Mouse (Mus musculus) erythroid progenitor cell, adult 5-6 weeks (primary cell): ENCODE measurements around the gene Wnt10b. TPM values are rescaled to one million over a fixed set of nuclear protein-coding genes. Genes with fewer than 3 reads are reported as not detected.

ENCODE experiments used
- ATAC-seq: replicated peaks from 2 replicates; pipeline ENCODE4 v1.8.0; 2016; ENCODE audit warnings: moderate number of reproducible peaks, mild to moderate bottlenecking, moderate TSS enrichment, inconsistent platforms; ENCODE audit not compliant: poor library complexity, low FRiP score, severe bottlenecking
- total RNA-seq, 2 experiments: library from RNA; stranded (forward) in 1 of 2; stranded (reverse) in 1 of 2; fragments of 150-400 nt in 1 of 2; fragments of 186-747, 209-891 nt in 1 of 2; gene quantifications; 2 replicates each; pipeline versions ENCODE4 v1.2.3 to v1.2.4; 2015 to 2017; ENCODE audit warnings: low replicate concordance in 2 of 2

Gene Wnt10b
- total RNA-seq, 2 experiments from 2014 or later, result not detected

DNA sequence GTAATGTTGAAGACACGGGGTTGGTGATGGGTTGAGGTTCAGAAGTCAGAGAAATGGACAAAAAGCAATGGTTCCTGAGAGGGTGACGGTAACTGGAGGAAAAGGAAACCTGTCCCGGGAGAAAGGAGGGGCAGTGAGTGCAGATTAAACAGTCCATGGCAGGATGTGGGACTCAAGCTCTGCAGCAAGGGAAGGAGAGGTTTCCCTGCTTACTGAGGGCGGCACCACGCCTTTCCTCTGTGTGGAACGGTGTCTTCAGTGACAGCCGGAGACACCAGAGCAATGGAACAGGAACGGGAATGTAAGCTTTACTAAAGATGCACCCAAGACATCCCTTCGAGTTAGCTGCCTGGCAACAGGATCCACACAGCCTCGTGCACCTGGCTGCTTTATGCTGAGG is 41.4 kb downstream of the Wnt10b start:
- ATAC-seq, result no peak

- ATAC-seq, result no peak
Observed at GRCm38 (mm10) chr15:98733976-98734566, 43.9 kb downstream of the Wnt10b start.

DNA sequence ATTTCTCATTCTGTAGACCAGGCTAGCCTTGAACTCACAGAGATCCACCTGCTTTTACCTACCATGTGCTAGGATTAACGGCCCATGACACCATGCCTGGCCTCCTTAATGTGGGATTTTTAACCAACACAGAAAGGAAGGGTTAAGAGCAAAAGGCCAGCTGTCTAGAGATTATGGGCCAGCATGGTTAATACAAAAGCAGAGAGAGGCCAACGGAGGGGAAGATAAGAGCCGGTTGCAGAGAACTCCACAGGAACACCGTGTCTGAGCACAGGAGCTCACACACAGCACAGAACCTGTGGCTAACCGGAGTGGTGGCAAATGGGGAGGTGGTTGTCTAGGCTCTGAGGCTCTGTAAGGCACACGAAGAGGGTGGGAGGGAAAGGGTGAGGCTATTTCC is 44.6 kb downstream of the Wnt10b start:
- ATAC-seq, result no peak

GRCm38 (mm10) chr15:98732006-98732531 is 45.9 kb downstream of the Wnt10b start:
- ATAC-seq, result no peak

DNA sequence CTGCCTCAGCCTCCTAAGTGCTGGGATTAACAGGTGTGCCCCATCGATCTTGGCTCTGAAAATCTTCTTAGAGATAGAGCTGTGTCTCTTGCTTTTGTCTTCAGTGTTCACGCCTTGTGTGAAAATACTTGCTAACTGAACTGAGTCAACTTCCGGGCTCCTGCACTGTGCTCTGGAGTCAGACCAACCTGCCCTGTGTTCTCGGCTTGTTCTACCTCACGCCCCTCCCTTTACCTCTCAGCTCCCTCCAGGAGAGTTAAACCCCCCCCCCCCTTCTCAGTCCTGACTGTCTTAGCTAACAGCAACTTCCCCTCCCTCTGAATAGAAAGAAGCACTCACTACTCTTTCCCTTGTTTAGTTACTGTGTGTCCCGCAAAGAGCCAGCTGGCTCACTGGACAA is 47.2 kb downstream of the Wnt10b start:
- ATAC-seq, result no peak

GRCm38 (mm10) chr15:98729791-98730545 is 48.0 kb downstream of the Wnt10b start:
- ATAC-seq, result no peak

DNA sequence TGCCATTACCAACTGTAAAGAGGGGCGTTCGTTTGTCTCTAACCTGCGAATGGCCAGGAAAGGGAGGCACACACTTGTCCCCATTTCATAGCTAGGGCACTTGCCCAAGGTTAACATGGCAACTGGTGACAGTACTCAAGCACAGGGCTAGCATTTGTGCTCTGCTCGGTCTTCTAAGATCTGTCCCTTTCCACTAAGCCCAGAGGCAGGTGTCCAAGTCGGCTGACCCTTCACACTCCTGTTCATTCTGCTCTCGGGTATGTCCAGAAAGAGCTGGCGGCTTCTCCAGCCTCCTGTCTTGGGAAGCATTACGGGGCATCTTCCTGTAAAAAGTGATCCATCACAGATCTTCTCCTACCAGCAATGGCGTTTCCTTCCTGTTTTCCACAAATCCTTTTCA is 49.6 kb downstream of the Wnt10b start:
- ATAC-seq, result no peak

GRCm38 (mm10) chr15:98727443-98728321 is 50.3 kb downstream of the Wnt10b start, which contains the start of gene Fkbp11:
Fkbp11 (minus strand) TSS chr15:98728198.
- no peak; the same call in 1 of the 2 replicates for ATAC-seq

GRCm38 (mm10) chr15:98726746-98727145 is 51.2 kb downstream of the Wnt10b start:
- no peak for ATAC-seq

DNA sequence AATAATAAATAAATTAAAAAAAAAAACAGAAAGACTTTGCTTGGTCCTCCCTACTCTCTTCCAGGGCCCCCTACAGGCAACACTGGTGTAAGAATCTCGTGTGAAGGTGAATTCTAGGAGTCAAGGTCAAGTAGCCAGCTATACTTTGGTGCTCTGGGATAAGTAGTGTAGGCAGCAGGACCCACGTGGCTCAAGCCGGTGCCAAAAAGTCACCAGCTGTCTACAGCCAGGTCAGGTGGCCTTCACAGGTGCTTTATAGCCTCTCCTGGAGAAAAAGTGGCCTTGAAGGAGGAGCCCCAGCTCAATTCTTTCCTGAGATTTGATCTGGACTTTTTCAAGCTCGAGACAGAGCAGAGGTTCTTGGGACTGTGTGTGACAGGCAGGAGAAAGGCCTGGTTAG is 51.9 kb downstream of the Wnt10b start:
- no peak for ATAC-seq

DNA sequence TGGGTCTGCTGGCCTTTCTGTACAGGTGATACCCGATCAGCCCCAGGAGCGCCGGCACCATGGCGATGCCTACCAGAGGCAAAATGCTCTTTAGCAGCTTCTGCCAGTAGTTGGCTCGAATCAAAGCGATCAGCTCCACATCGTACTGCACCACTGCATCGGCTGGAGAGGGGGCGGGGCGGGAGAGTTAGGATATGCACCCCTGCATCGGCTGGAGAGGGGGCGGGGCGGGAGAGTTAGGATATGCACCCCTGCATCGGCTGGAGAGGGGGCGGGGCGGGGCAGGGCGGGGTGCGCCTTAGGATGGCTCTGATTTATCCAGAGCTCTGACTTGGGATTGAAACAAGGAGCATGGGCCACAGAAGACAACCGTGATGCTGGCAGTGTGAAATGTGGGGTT is 53.5 kb downstream of the Wnt10b start:
- no peak for ATAC-seq

GRCm38 (mm10) chr15:98722854-98723253 is 55.1 kb downstream of the Wnt10b start:
- no peak for ATAC-seq

DNA sequence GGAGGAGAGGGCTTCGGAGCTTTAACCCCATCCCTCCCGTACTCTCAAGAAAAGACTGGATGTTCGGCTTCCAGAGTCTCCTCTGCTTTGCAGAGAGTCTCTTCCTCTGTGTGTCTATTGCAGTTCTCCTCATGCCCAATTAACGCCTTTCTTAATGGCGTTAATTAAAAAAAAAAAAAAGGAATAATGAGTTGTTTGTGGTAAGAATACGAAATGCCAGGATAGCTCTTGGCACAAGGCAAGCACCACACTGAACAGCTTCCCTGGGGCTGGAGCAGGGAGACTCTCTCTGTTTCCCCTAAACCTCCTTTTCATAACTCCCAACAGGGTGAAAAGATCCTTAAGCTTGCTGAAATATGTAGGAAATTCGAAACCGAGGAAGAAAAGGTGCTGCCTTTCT is 55.8 kb downstream of the Wnt10b start:
- no peak for ATAC-seq

Other genes with a start within 250 kb of the Wnt10b start
- 15.5 and 19.7 TPM in 2 replicates for gene Kansl2, start 243.9 kb downstream of the Wnt10b start, total RNA-seq (2015; ENCODE audit: low replicate concordance)
- gene Kansl2, start 243.9 kb downstream of the Wnt10b start, total RNA-seq (2017; ENCODE audit: low replicate concordance), result 11.5 and 18.0 TPM in 2 replicates
- gene Ccnt1, start 207.2 kb downstream of the Wnt10b start, total RNA-seq (2015; ENCODE audit: low replicate concordance), result 80.0 and 121 TPM in 2 replicates
- 72.0 and 75.4 TPM in 2 replicates for gene Ccnt1, start 207.2 kb downstream of the Wnt10b start, total RNA-seq (2017; ENCODE audit: low replicate concordance)
- gene 4930415O20Rik, start 207.1 kb downstream of the Wnt10b start, total RNA-seq (2015; ENCODE audit: low replicate concordance), result not detected in 2 replicates
- not detected in 2 replicates for gene 4930415O20Rik, start 207.1 kb downstream of the Wnt10b start, total RNA-seq (2017; ENCODE audit: low replicate concordance)
- gene Adcy6, start 168.1 kb downstream of the Wnt10b start, total RNA-seq (2015; ENCODE audit: low replicate concordance), result 62.3 and 81.3 TPM in 2 replicates
- 133 and 140 TPM in 2 replicates for gene Adcy6, start 168.1 kb downstream of the Wnt10b start, total RNA-seq (2017; ENCODE audit: low replicate concordance)
- not detected in 2 replicates for gene Cacnb3, start 147.3 kb downstream of the Wnt10b start, total RNA-seq (2015; ENCODE audit: low replicate concordance)
- gene Cacnb3, start 147.3 kb downstream of the Wnt10b start, total RNA-seq (2017; ENCODE audit: low replicate concordance), result 0.77 TPM in 1 of 2 replicates, not detected in the other
- gene Ddx23, start 115.3 kb downstream of the Wnt10b start, total RNA-seq (2015; ENCODE audit: low replicate concordance), result 24.5 and 26.0 TPM in 2 replicates
- 49.9 and 91.9 TPM in 2 replicates for gene Ddx23, start 115.3 kb downstream of the Wnt10b start, total RNA-seq (2017; ENCODE audit: low replicate concordance)
- gene Rnd1, start 100.7 kb downstream of the Wnt10b start, total RNA-seq (2015; ENCODE audit: low replicate concordance), result 0.36 TPM in 1 of 2 replicates, not detected in the other
- not detected in 2 replicates for gene Rnd1, start 100.7 kb downstream of the Wnt10b start, total RNA-seq (2017; ENCODE audit: low replicate concordance)
- not detected in 2 replicates for gene Ccdc65, start 69.9 kb downstream of the Wnt10b start, total RNA-seq (2015; ENCODE audit: low replicate concordance)
- gene Ccdc65, start 69.9 kb downstream of the Wnt10b start, total RNA-seq (2017; ENCODE audit: low replicate concordance), result not detected in 2 replicates
- gene Fkbp11, start 50.0 kb downstream of the Wnt10b start, total RNA-seq (2015; ENCODE audit: low replicate concordance), result 2.5 TPM in 1 of 2 replicates, not detected in the other
- gene Fkbp11, start 50.0 kb downstream of the Wnt10b start, total RNA-seq (2017; ENCODE audit: low replicate concordance), result 1.4 TPM in 1 of 2 replicates, not detected in the other
- gene Arf3, start 14.9 kb downstream of the Wnt10b start, total RNA-seq (2015; ENCODE audit: low replicate concordance), result 5.4 and 7.6 TPM in 2 replicates
- gene Arf3, start 14.9 kb downstream of the Wnt10b start, total RNA-seq (2017; ENCODE audit: low replicate concordance), result 4.6 and 4.8 TPM in 2 replicates
- gene Wnt1, start 11.7 kb upstream of the Wnt10b start, total RNA-seq (2015; ENCODE audit: low replicate concordance), result not detected in 2 replicates
- not detected in 2 replicates for gene Wnt1, start 11.7 kb upstream of the Wnt10b start, total RNA-seq (2017; ENCODE audit: low replicate concordance)
- gene Ddn, start 31.3 kb upstream of the Wnt10b start, total RNA-seq (2015; ENCODE audit: low replicate concordance), result not detected in 2 replicates
- not detected in 2 replicates for gene Ddn, start 31.3 kb upstream of the Wnt10b start, total RNA-seq (2017; ENCODE audit: low replicate concordance)
- gene Prkag1, start 53.4 kb upstream of the Wnt10b start, total RNA-seq (2015; ENCODE audit: low replicate concordance), result 58.0 and 61.2 TPM in 2 replicates
- gene Prkag1, start 53.4 kb upstream of the Wnt10b start, total RNA-seq (2017; ENCODE audit: low replicate concordance), result 73.0 and 87.4 TPM in 2 replicates
- 29.2 and 52.4 TPM in 2 replicates for gene Kmt2d, start 93.1 kb upstream of the Wnt10b start, total RNA-seq (2015; ENCODE audit: low replicate concordance)
- 69.3 and 96.1 TPM in 2 replicates for gene Kmt2d, start 93.1 kb upstream of the Wnt10b start, total RNA-seq (2017; ENCODE audit: low replicate concordance)
- gene Rhebl1, start 116.4 kb upstream of the Wnt10b start, total RNA-seq (2015; ENCODE audit: low replicate concordance), result 2.2 and 5.9 TPM in 2 replicates
- gene Rhebl1, start 116.4 kb upstream of the Wnt10b start, total RNA-seq (2017; ENCODE audit: low replicate concordance), result not detected in 2 replicates
- gene Dhh, start 120.4 kb upstream of the Wnt10b start, total RNA-seq (2015; ENCODE audit: low replicate concordance), result not detected in 2 replicates
- gene Dhh, start 120.4 kb upstream of the Wnt10b start, total RNA-seq (2017; ENCODE audit: low replicate concordance), result not detected in 2 replicates
- 7.9 and 15.1 TPM in 2 replicates for gene Lmbr1l, start 140.1 kb upstream of the Wnt10b start, total RNA-seq (2015; ENCODE audit: low replicate concordance)
- 9.0 and 12.1 TPM in 2 replicates for gene Lmbr1l, start 140.1 kb upstream of the Wnt10b start, total RNA-seq (2017; ENCODE audit: low replicate concordance)
- gene Tuba1b, start 156.4 kb upstream of the Wnt10b start, total RNA-seq (2015; ENCODE audit: low replicate concordance), result 2,503 and 2,754 TPM in 2 replicates
- gene Tuba1b, start 156.4 kb upstream of the Wnt10b start, total RNA-seq (2017; ENCODE audit: low replicate concordance), result 632 and 670 TPM in 2 replicates
- not detected in 2 replicates for gene Gm49450, start 175.4 kb upstream of the Wnt10b start, total RNA-seq (2015; ENCODE audit: low replicate concordance)
- gene Gm49450, start 175.4 kb upstream of the Wnt10b start, total RNA-seq (2017; ENCODE audit: low replicate concordance), result not detected in 2 replicates
- 6.5 and 38.1 TPM in 2 replicates for gene Tuba1a, start 175.6 kb upstream of the Wnt10b start, total RNA-seq (2015; ENCODE audit: low replicate concordance)
- gene Tuba1a, start 175.6 kb upstream of the Wnt10b start, total RNA-seq (2017; ENCODE audit: low replicate concordance), result 5.9 and 9.6 TPM in 2 replicates